Mouse (Mus musculus): ENCODE data around the gene Uchl3.

Gene Uchl3

DNA sequence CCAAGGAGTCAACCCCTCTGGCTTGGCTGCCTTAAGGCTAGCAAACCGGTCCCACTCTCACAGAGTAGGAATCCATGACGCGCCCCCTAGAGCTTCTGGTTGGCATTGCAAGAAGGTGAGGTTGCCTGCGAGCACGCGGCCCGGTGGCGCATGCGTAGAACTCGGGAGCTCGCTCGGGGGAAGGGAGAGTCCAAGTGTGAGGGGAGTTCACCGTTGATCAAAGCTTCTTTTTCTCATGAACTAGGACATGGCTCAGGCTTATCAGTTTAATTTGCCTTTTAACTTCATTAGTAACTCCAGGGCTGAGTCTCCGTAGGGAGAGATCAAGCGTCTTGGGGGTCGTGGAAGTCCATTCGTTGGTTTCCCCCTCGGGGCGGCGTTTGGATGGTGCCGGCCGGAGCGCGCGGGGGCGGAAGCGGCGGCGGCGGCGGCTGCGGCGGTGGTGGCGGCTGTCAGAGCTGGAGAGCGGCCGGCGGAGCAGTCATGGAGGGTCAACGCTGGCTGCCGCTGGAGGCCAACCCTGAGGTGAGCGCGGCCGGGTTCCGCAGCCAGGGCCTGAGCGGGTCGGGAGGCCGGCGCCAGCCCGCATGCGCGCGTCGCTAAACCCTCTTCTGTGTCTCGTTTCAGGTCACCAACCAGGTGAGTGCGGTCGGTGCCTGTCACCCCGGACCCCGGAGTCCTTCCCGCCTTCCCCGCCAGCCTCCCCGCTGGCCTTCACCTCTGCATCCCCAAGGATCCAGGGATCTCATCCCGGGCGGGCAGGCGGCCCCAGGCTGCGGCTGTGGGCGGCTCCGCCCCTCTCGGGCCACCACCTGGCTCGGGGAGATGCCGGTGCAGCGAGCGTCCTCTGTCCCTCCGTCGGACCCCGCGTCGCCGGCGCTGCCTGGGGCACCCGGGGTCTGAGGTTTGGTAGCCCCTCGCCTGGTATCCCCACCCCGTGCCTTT, at the start of gene Uchl3:
TSS of gene Uchl3 (plus strand) at position 387 of the 945 bp plus-strand sequence.
- peak; percentile 99 for DNase-seq (ENCODE audit: low read depth, low spot score)

DNA sequence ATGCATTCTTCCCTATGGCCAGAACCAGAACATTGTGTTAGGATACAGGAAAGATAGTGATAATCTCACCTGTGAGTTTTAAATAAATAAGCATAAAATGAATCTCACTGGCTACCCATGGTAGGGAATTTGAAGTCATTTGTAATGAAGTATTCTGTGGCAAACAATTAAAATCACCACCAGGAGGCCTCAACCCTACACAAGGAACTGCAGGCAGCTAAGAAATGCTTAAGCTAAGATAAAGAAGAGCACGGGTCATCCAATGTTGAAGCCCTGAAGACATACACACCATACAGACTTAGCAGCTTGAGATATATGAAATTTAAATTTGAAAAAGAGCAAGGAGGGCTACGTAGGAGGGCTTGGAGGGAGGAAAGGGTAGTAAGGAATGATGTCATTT, 47.9 kb upstream of the Uchl3 start:
- peak; percentile 56 for DNase-seq (ENCODE audit: low read depth, low spot score)

DNA sequence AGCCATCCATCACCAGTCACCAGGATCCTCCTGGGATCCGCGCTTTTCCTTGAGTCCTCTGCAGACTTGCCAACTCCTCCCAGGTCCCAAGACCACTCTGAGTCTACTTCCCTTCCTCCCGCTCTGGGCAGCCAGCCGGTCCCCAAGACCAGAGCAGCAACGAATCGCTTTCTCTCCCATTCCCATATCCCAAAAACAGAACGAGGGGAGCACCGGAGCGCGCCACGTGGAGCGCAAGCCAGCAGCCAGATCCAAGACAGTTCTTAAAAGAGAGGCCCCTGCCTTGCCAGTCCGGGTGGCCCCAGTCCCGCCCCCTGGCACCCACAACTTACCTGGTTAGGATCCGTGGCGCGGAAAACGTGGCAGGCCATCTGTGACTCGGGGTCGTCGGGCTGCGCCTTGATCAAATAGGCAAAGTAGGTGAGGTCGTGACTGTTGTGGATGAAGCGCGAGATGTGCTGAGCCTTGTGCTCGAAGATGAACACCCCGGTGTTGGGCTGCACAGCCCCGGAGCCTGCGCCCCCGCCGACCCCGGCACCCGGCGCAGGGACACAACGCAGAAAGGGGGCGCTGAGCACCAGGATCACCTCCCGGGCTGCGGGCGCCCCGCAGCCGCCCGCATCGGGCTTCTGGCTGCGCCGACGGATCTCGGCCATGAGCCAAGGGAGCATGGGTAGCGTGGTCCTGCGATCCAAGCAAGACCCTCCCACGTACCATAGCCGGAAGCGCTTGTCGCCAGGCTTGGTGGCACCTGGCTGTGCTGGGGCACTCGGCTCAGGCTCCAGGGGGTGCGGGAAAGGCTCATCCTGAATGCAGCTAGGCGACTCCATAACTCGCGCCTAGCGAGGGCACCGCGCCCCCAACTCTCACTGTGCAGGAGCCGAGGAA, 45.9 kb upstream of the Uchl3 start:
- DNase-seq (ENCODE audit: low read depth, low spot score): no peak

DNA sequence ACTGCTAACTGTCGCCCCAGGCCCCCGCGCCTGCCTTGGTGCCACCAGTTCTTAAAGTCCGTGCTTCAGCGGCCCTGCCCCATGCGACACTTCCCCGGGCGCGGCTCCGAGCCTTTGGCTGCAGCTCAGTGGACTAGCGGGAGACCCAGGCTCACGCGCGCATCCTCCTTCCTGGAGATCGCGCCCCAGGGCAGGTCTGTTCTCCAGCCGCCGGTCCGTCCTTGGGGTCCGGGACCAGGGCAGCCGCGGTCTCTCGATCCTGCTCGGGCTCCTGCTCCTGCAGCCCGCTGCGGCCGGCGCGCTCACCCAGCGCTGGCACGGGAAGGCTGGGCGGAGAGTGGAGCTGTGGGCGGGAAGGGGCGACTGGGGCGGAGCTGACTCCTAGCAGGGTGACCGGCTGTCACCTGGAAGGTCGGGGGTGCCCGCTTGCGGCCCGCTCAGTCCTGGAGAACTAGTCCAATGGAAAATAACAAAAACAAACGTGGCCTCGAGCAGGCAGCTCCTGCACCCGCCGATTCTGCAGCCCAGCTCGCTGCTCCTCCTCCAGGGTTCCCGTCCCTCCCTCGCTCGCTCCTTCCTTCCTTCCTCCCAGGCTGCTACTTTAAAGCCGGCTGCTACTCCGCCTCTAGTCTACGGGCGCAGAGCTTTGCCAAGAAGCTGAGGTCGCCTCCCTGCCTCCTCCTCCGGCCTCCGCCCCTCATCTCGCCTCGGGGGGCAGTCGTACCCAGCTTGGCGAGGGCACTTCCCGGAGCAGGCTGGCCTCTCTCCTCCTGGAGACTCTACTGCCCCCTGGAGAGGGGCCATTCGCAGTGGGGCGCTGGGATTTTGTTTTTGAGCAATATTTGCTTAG, 45.0 kb upstream of the Uchl3 start, which contains the start of gene Tbc1d4:
TSS of gene Tbc1d4 (minus strand) at position 673 of the 850 bp plus-strand sequence.
- DNase-seq (ENCODE audit: low read depth, low spot score): peak; percentile 90

DNA sequence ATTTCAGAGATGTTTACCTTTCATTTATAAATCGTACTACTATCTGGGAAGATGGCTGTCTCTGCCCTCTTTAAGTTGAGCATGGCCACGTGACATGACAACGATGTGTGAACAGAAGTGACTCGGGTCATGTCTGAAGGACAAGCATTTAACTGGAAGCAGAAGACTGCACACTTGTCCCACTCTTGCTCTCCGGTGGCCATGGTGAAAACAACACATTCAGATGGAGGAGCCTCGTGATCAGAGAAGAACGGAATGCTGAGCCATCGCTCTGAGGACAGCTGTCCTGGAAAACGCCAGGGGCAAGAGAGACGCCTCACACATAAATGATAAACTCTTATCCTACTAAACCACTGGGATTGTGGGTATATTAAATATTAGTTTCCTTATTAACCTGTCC, 43.1 kb upstream of the Uchl3 start:
- DNase-seq (ENCODE audit: low read depth, low spot score): no peak

DNA sequence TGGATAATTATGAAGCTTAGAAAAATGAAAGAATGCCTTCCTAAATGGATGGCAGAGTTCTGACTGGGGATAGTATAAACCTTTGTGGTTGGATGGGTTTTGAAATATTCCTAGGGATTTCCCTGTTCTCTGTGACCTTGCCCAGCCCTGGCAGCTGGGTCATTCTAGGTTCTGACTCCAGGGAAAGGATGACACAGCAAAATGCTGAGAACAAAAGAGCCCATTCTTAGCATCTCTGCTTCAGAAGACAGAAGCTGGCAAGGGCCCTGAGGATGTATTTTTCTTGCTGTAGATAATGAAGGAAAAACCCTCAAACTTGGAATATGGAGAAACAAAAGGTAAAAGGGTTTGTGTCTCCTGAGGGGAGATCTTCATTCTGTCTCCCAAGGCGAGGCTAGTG, 40.6 kb upstream of the Uchl3 start:
- no peak for DNase-seq (ENCODE audit: low read depth, low spot score)

DNA sequence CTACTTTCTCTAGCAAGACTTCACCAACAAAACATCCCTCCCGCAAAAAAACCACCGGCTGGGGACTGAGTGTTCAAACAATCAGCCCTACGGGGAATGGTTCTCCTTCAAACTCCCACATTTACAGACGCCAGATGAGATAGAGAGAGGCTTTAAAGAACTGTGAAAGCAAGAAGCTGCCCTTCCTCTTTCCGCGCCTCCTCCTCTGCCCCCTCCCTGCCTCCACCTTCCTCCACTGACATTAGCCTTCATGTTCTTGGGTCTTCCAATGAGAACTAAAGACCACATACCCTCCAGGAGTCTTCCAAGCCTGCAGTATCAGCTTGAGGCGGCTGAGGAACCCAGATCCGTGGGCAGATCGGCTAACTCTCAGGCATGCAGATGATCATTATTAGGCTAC, 37.6 kb upstream of the Uchl3 start:
- no peak for DNase-seq (ENCODE audit: low read depth, low spot score)

DNA sequence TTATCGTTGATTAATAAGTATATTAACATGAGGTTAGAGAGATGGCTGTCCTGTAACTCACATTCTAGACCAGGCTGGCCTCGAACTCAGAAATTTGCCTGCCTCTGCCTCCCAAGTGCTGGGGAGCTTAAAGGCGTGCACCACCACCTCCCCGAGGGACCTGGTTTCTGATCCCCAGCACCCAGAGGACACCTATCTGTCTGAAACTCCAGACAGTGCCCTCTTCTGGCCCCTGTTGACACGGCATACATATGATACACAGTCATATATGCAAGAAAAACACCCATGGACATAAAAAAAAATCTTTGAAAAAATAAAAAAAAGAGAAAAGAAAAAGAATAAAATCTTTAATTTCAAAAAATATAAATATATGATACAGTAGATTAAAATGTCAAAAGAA, 36.1 kb upstream of the Uchl3 start:
- peak; percentile 68 for DNase-seq (ENCODE audit: low read depth, low spot score)

DNA sequence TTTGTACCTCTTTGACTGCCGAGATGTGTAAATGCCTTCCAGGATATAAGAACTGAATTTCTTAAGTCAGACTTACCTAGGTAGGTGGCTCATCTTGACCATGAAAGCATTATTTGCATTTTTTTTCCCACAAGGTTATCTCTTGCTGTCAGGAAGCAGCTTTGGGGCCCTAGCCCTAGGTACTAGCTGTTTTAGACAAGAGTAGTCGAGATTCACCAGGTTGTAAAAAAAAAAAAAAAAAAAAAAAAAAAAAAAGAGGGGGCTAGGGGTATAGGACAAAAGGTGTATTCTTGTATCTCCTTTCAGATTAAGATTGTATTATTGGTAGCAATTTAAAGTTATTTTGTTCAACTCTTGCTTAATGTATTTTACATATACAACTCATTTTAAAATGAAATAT, 23.2 kb upstream of the Uchl3 start:
- DNase-seq (ENCODE audit: low read depth, low spot score): no peak

DNA sequence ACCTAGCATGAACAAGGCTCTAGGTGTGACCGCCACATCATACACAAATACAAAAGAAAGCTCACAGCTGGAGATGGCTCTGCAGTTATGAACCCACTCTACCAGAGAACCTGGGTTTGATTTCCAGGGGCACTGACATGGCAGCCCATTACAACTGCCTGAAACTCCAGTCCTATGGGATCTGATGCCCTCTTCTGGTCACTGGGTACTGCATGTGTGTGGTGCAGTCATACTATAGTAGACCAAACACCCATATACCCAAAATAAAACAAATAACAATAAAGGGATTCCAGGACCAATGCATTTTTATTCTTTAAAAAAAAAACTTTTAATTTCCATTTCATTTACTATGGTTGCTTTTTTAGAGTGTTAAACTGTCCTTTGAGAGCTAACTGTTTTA, 18.0 kb upstream of the Uchl3 start:
- DNase-seq (ENCODE audit: low read depth, low spot score): peak; percentile 30

DNA sequence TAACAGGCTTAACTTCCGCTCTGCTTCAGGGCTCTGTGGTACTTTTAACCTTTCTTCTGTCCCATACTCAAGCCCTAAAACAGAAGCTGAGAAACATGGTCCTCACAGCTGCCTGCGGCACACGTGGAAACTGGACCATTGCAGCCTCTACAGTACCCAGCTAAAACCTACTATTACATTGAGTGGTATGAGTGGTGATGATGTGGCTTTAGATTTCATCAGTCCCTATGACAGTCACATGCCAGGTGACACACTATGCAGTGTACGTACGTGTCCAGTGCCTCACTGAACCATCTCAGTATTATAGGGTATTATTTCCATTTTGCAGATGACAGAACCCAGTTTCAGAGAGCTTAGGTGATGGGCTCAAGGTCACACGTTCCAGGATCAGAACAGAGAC, 16.4 kb upstream of the Uchl3 start:
- no peak for DNase-seq (ENCODE audit: low read depth, low spot score)

DNA sequence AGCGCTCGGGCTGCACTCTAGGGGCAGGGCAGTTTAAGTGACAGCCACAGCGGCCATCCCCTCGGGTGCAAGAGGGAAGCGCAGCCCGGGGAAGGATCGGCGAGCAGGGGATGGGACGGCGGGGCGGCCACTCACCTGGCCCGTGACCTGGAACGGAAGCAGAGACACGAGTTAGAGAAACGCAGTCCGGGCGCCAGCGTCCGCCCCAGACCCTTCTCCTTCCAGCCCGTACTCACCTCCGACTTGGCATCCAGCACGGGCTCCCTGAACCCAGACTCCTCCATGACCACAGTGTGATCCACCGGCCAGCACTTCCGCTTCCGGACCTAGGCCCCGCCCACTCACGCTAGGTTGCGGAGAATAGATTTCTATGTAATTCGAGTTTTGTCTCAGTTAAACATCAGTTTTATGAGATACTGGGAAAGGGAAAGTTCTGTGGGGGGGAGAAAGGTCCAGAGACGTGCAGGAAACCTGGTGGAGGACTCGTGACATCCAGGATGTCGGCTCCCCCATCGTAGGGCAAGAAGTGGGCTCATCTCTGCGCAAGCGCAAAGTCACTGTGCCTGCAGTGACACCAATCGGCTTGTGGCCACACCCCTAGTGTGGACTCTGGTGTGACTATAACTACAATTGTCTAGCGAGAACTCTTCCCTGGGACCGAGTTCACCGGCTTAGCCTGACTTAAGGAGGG, 13.5 kb upstream of the Uchl3 start, which contains the start of gene Commd6:
TSS of gene Commd6 (minus strand) at position 534 of the 691 bp plus-strand sequence.
- peak; percentile 99 for DNase-seq (ENCODE audit: low read depth, low spot score)

DNA sequence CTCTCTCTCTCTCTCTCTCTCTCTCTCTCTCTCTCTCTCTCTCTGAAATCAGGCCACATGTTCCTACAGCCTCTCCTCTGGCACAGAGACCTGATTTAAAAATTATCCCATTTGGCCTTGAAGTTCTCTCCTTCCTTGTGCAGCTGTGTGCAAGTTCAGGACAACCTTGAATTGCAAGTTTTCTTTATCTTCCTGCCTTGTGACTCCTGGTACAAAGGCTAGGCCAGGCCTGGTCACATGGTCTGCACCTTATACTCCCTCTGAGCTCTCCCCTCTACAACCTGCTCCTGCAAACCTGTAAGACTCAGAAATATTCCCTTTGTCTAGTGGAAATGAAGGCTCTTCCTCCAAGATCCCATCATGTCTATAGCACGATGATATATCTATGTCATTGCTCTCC, 8.8 kb upstream of the Uchl3 start:
- no peak for DNase-seq (ENCODE audit: low read depth, low spot score)

DNA sequence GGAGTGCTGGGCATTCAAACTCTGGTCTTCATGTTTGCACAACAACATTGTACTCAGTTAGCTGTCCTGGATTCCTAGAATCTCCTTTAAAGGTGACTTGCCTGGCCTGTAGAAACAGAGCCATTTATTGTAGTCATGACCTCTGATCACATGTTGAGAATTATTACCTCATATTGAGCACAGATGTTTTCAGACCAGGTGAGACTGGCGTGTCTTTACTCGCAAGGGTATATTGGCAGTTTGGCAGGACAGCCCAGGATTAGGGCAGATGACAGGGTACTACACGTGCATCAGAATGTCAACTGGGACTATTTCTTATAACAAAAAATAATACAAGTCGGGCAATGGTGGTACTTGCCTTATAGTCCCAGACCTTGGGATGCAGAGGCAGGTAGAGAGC, 3.2 kb upstream of the Uchl3 start:
- DNase-seq (ENCODE audit: low read depth, low spot score): no peak

DNA sequence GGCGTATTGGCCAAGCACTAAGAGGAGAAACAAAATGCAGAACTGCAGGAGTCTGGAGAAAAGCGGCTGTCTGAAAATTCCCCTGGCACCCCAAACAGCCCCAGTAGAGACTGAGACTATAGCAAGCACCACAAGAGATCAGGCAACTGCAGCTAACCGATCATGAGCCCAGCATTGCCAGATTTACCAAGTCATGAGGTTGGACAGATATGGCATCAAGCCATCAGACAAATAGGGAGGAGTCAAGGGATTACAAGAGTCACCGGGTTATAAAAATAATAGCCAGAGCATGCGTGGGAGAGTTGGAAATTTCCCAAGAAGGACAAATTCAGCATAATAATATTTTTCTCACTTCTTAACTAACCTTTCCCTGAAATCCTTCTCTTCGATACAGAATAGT, 1.2 kb upstream of the Uchl3 start:
- no peak for DNase-seq (ENCODE audit: low read depth, low spot score)

DNA sequence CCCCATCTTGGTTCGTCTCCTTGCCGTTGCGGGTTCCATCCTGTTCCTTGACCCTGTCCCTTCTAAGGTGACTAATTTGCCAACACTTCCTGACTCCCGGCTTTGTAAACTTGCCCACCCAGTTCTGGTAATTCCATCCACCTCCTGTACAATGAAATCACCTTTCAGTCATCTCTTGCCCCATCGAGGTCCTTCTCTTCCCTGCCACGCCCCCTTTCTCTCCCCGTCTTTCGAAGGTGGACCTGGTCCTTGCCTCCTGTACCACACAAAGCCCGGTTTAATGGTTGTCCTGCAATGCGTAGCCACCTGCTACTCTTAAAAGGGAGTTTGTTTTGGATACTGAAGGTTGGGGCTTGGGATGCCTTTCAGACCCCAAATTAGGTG, 751 bp downstream of the Uchl3 start:
- peak; percentile 71 for DNase-seq (ENCODE audit: low read depth, low spot score)

DNA sequence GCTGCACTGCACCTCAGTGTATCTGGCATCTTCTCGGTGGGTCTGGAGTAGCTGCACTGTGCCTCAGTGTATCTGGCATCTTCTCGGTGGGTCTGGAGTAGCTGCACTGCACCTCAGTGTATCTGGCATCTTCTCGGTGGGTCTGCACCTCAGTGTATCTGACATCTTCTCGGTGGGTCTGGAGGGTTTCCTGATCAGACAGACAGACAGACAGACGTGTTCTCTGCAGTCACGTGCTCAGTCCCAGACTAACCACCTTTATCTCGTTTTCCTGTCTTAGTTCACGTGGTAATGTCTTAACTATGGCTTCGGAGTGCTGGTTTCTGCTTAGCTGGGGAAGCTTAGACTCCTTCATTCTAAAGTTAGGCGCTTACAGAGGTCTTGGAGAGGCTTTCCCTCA, 2.5 kb downstream of the Uchl3 start:
- DNase-seq (ENCODE audit: low read depth, low spot score): peak; percentile 78

DNA sequence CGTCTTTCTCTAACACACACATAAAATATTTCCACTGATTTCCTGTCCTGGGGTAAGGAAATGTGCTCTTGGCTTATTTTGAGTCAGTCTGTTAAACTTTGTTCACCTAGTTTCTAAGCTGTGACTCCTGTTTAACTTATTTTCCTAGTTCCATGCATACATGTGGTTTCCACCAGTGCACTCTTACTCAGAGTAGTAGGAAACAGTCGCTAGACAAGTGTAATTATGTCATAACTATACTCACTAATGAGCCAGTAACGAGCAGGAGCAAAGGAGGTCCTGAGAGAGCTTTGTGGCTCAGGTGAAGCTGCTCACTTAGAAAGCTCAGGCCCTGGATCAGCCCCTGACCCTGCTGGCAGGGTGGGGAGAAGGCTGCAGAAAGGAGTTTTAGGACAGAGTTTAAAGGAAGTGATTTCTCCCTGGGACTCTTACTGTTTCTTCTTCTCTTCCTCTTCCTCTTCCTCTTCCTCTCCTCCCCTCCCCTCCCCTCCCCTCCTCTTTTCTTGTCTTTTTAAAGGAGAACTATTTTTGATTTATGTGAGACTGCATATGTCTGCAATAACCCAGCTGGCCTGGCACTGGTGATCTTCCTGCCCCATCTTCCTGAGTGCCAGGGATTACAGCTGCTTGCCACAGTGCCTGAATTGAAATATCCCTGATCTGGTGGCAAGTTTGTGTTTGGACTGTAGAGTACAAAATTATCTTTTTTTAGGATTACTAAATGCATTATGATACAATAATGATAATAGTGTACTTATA, 8.1 kb downstream of the Uchl3 start:
- DNase-seq (ENCODE audit: low read depth, low spot score): peak; percentile 72

DNA sequence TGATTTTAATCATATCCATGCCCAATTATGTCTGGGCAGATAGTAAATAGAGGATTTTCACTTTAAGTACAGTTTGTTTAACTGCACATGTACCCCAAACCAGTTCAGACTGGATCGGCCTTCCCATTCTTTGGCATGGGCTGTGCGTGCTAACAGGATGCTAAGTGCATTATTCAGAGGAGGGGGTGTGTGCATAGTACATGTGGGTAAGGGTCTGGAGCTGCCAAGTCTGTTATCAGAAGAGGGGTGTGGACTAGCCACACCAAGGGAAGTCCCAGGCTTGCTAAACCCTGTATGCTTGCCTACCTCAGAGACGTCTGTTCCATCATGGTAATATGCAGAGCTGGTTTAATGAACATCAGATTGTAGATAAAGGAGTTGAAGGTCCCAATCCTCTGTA, 10.5 kb downstream of the Uchl3 start:
- no peak for DNase-seq (ENCODE audit: low read depth, low spot score)

DNA sequence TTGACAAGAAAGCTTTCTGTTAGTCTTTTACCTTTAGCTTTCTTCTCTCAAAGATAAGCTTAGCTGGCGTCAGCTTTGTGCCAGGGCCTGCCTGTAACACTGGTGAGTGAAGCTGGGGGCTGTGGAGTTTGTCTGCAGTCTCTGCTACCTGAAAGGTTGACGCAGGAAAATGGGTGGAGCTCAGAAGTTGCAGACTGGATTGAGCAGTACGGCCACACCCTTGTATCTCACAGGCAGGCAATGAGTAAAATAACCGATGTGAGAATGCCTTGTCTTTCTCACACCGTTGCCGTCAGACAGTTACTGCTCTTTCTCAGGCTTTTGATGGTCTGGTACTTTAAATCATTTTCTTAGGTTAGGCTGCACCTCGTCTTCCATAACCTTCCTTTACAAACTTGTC, 12.3 kb downstream of the Uchl3 start:
- no peak for DNase-seq (ENCODE audit: low read depth, low spot score)
